Mouse (Mus musculus) kidney, embryonic 15.5 days (tissue): ENCODE measurements around the gene Zcchc2. TPM values are rescaled to one million over a fixed set of nuclear protein-coding genes. Genes with fewer than 3 reads are reported as not detected.

Experiments
- ATAC-seq: fragments of 200-750 bp; cut with Nextera tagmentation; replicated peaks from 2 replicates; pipeline ENCODE4 v1.8.0; 2017; ENCODE audit warnings: moderate TSS enrichment; ENCODE audit not compliant: low FRiP score
- H3K27ac ChIP-seq: fragments of 300-500 bp; sonication (generic); 2 replicates; pipeline ENCODE4 v1.5.1; 2015; ENCODE audit warnings: mild to moderate bottlenecking, inconsistent platforms
- H3K27me3 ChIP-seq: fragments of 300-500 bp; sonication (generic); 2 replicates; pipeline ENCODE4 v1.6.1; 2015; ENCODE audit warnings: inconsistent platforms
- H3K36me3 ChIP-seq: fragments of 300-500 bp; sonication (generic); 2 replicates; pipeline ENCODE4 v1.6.1; 2015; ENCODE audit warnings: inconsistent platforms
- H3K4me1 ChIP-seq: fragments of 300-500 bp; sonication (generic); 2 replicates; pipeline ENCODE4 v1.6.1; 2015; ENCODE audit warnings: inconsistent platforms
- H3K4me2 ChIP-seq: fragments of 300-500 bp; sonication (generic); 2 replicates; pipeline ENCODE4 v1.6.1; 2015; ENCODE audit warnings: moderate library complexity, mild to moderate bottlenecking, inconsistent platforms
- H3K4me3 ChIP-seq: fragments of 300-500 bp; sonication (generic); replicated peaks from 2 replicates; pipeline ENCODE4 v1.5.1; 2015; ENCODE audit warnings: mild to moderate bottlenecking, inconsistent platforms
- H3K9ac ChIP-seq: fragments of 300-500 bp; sonication (generic); 2 replicates; pipeline ENCODE4 v1.6.1; 2015; ENCODE audit warnings: mild to moderate bottlenecking, inconsistent platforms
- H3K9me3 ChIP-seq: fragments of 300-500 bp; sonication (generic); replicated peaks from 2 replicates; pipeline ENCODE4 v1.6.1; 2016; ENCODE audit warnings: inconsistent platforms
- WGBS: fragments of 180-500 bp; shearing (Covaris S2); methylation state at CpG from one replicate; pipeline ENCODE4 v1.1.7; 2015; ENCODE audit warnings: mixed read lengths; 5-methylcytosine and 5-hydroxymethylcytosine counted together
- polyA plus RNA-seq: library from polyadenylated mRNA; unstranded; fragments of >200 nt; fragmentation: Nextera tagmentation; extraction: Ambion mirVana; gene quantifications from 2 replicates; pipeline ENCODE4 v1.2.1, GENCODE M21; 2015

Zcchc2 gene
- polyA plus RNA-seq = 3.1 and 3.2 TPM in 2 replicates

DNA sequence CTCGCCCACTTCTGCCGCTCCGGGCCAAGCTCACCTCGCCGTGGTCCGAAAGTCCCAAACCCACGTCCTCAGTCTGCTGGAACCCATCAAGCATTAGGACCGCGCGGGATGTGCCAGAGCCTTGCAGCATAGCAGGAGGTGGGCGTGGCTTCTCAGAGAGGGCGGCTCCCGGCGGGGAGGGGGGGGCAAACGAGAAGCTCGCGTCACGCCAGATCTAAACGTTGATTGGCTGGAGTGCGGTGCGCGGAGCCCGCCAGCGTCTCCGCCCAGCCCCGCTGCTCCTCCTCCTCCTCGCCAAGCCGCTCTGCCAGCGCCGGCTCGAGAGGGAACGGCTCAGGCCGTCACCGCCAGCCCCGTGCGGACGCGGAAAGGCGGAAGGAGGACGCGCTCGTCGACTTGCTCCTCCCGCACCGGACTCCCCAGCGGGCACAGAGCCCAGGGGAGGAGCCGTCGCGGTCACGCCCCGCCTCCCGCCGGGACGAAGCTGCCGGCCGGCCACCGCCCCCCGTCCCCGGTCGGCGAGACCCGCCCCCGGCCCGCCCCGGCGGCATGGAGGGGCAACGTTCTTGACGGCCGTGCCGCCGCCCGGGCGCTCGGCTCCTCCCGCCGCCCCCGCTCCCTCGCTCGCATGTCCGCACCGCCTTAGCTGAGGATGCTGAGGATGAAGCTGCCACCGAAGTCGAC, at the start of gene Zcchc2:
Zcchc2 (plus strand) TSS at position 269 of the 684 bp plus-strand sequence.
- Histone ChIP-seq H3K36me3 (no peaks in the 10 kb centered on the region), H3K4me3 (peak within 1 kb of the TSS; percentile 91), H3K9me3 (no peaks in the 10 kb centered on the region), H3K27ac (peak within 1 kb of the TSS; percentile 98), H3K4me2 (peak within 1 kb of the TSS; percentile 94), H3K4me1 (peaks cover 40% of the 10 kb centered on the region), H3K27me3 (no peaks in the 10 kb centered on the region), H3K9ac (peak within 1 kb of the TSS; percentile 89)
- peak; percentile 95 for ATAC-seq
- under 1% methylated on average over 59 of the region's 83 CpGs for WGBS

- Histone ChIP-seq H3K4me2 (no peak overlapping the region), H3K4me3 (no peak overlapping the region), H3K9ac (no peak overlapping the region), H3K4me1 (no peaks in the 10 kb centered on the region), H3K9me3 (no peaks in the 10 kb centered on the region), H3K27me3 (no peaks in the 10 kb centered on the region), H3K36me3 (no peaks in the 10 kb centered on the region), H3K27ac (no peak overlapping the region)
- no peak for ATAC-seq
- WGBS = 80% methylated on average over 10 of the region's 10 CpGs
Observed at GRCm38 (mm10) chr1:105944927-105945580, 45.2 kb upstream of the Zcchc2 start.

GRCm38 (mm10) chr1:105946581-105947540, 43.3 kb upstream of the Zcchc2 start:
- Histone ChIP-seq H3K27ac (no peak overlapping the region), H3K9ac (no peak overlapping the region), H3K4me1 (no peaks in the 10 kb centered on the region), H3K4me2 (no peak overlapping the region), H3K9me3 (no peaks in the 10 kb centered on the region), H3K27me3 (no peaks in the 10 kb centered on the region), H3K4me3 (no peak overlapping the region), H3K36me3 (no peaks in the 10 kb centered on the region)
- ATAC-seq = 0 out of 2 replicates have a peak, but pooled peaks have one; percentile 29
- WGBS = 74% methylated on average over 13 of the region's 13 CpGs

- Histone ChIP-seq H3K27ac (no peak overlapping the region), H3K9ac (no peak overlapping the region), H3K36me3 (no peaks in the 10 kb centered on the region), H3K4me3 (no peak overlapping the region), H3K4me1 (no peaks in the 10 kb centered on the region), H3K4me2 (no peak overlapping the region), H3K9me3 (no peaks in the 10 kb centered on the region), H3K27me3 (no peaks in the 10 kb centered on the region)
- peak; percentile 34; the same call in 1 of the 2 replicates for ATAC-seq
- 60% methylated on average over 6 of the region's 6 CpGs for WGBS
Observed at GRCm38 (mm10) chr1:105948352-105948751, 41.9 kb upstream of the Zcchc2 start.

DNA sequence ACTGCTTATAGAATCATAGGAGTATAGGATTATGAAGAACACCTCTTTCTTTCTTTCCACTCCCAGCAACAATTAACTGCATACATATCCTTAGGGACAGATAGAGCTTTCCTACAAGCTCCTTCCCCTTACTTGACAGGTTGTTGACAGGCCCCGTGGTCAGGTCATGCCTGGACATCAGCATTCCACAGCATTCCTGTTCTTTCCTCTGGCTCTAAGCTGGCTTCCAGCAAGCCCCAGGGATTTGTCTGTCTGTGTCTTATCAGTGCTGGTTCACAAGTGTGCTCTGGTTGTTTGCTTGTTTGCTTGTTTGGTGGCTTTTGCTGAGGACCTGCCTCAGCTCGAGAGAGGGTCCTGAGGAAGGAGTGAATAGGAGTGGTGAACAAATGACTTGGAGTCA, 36.6 kb upstream of the Zcchc2 start:
- ATAC-seq = no peak
- Histone ChIP-seq H3K27ac (no peak overlapping the region), H3K9ac (no peak overlapping the region), H3K4me2 (no peak overlapping the region), H3K4me1 (no peaks in the 10 kb centered on the region), H3K36me3 (no peaks in the 10 kb centered on the region), H3K27me3 (no peaks in the 10 kb centered on the region), H3K9me3 (0 out of 2 replicates have a peak, but pooled peaks cover 3% of the 10 kb centered on the region), H3K4me3 (no peak overlapping the region)
- WGBS = 55% methylated on average over 2 of the region's 2 CpGs

DNA sequence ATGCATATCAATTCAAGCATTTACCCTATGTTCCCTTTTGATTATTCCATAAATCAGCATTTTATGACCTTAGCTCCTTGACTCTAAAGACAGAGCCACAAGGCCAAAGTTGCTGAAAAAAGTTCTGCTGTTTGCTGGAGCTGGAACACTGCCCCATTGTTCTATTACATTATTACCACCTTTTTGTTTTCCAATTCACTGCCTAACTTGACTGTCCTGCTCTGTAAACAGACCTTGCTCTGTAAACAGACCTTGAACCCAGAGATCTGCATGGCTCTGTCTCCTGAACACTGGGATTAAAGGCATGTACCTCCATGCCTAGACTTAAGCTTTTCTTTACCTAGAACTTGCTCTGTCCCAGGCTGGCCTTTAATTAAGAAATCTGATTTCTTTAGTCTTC, 36.2 kb upstream of the Zcchc2 start:
- ATAC-seq = no peak
- Histone ChIP-seq H3K4me1 (no peaks in the 10 kb centered on the region), H3K4me3 (no peak overlapping the region), H3K36me3 (no peaks in the 10 kb centered on the region), H3K27me3 (no peaks in the 10 kb centered on the region), H3K9me3 (0 out of 2 replicates have a peak, but pooled peaks cover 3% of the 10 kb centered on the region), H3K4me2 (no peak overlapping the region), H3K27ac (no peak overlapping the region), H3K9ac (no peak overlapping the region)

- Histone ChIP-seq H3K4me2 (no peak overlapping the region), H3K27me3 (no peaks in the 10 kb centered on the region), H3K27ac (no peak overlapping the region), H3K9ac (no peak overlapping the region), H3K36me3 (no peaks in the 10 kb centered on the region), H3K9me3 (0 out of 2 replicates have a peak, but pooled peaks cover 3% of the 10 kb centered on the region), H3K4me1 (no peaks in the 10 kb centered on the region), H3K4me3 (no peak overlapping the region)
- ATAC-seq = peak; percentile 62; the same call in 1 of the 2 replicates
- WGBS = 53% methylated on average over 5 of the region's 5 CpGs
Observed at GRCm38 (mm10) chr1:105956057-105956456, 34.1 kb upstream of the Zcchc2 start.

DNA sequence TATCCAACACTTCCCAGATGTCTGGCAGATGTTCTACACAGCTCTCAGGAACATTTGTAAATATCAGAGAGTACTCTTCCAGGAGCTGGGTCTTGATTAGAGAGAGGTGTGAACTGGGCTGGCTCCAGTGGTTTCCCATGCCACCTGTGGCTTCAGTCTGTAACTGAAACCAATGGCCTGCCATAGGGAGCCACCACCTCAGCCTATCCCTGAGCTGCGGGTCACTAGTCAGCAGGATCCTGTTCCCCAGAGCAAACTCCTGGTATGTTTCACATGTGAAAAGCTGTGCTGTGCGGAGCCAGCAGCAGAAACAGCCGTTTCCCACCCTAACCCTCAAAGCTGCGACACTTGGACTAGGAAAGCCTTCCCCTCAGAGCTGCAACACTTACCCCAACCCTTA, 28.7 kb upstream of the Zcchc2 start:
- H3K27ac ChIP-seq = no peak overlapping the region
- H3K4me3 ChIP-seq = no peak overlapping the region
- H3K9me3 ChIP-seq = no peaks in the 10 kb centered on the region
- WGBS = 48% methylated on average over 4 of the region's 4 CpGs
- 0 out of 2 replicates have a peak, but pooled peaks have one; percentile 57 for ATAC-seq
- H3K4me1 ChIP-seq = no peaks in the 10 kb centered on the region
- no peaks in the 10 kb centered on the region for H3K27me3 ChIP-seq
- H3K4me2 ChIP-seq = no peak overlapping the region
- no peak overlapping the region for H3K9ac ChIP-seq
- H3K36me3 ChIP-seq = no peaks in the 10 kb centered on the region

DNA sequence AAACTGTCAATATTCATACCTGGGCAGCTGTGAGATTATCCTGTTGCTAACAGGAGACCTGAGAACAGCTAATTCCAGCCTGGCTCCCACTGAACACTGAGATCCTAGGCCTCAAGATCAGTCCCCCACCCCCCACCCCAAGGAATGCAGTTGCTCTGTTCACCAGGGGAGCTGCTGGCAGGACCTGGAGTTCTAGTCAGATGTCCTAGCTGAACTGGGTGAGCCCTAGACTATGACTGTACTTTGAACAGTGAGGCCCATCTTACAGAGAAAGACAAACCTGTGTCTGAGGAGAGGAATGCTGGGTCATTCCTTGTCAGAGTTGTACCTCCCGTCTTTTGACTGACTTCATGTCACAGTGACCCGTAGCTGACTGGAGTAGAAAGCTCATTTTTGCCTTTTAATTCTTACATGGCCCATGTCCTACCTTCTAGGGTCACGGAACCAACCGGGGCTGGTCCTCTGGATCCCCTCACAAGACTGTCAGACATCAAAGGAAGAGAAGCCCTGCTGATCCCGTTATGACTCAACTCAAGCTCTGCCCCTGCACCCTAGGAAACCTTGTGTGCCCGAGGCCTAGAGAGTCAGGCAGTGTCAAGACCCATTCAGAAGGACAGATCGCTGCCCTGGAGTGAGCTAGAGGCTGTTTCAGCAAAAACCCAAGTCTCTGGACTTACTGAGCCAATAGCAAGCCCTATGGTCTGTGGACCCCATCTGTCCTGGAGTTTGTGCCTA, 28.0 kb upstream of the Zcchc2 start:
- Histone ChIP-seq H3K4me3 (no peak overlapping the region), H3K9me3 (no peaks in the 10 kb centered on the region), H3K36me3 (no peaks in the 10 kb centered on the region), H3K27ac (no peak overlapping the region), H3K4me2 (no peak overlapping the region), H3K4me1 (no peaks in the 10 kb centered on the region), H3K27me3 (no peaks in the 10 kb centered on the region), H3K9ac (no peak overlapping the region)
- WGBS = 78% methylated on average over 7 of the region's 7 CpGs
- peak; percentile 67 for ATAC-seq

DNA sequence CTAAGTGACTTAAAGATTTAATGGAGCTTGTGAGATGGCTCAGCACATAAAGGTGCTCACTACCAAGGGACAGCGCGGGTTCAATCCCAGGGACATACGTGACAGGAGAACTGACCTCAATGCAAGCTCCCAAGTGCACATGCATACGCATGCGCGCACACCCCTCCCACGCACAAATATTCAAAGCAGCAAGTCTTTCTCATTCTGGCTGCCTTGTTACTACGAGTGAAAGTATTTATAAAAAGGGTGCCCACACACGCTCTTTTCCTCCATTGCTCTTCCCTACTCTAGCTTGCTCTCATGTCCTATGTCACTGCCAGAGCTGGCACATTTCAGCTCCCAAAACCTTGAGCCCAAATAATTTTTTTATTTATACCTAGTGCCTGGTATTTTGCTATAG, 27.4 kb upstream of the Zcchc2 start:
- Histone ChIP-seq H3K9ac (no peak overlapping the region), H3K27ac (no peak overlapping the region), H3K27me3 (no peaks in the 10 kb centered on the region), H3K4me1 (no peaks in the 10 kb centered on the region), H3K36me3 (no peaks in the 10 kb centered on the region), H3K4me2 (no peak overlapping the region), H3K4me3 (no peak overlapping the region), H3K9me3 (no peaks in the 10 kb centered on the region)
- no peak for ATAC-seq
- WGBS = 89% methylated on average over 9 of the region's 9 CpGs

DNA sequence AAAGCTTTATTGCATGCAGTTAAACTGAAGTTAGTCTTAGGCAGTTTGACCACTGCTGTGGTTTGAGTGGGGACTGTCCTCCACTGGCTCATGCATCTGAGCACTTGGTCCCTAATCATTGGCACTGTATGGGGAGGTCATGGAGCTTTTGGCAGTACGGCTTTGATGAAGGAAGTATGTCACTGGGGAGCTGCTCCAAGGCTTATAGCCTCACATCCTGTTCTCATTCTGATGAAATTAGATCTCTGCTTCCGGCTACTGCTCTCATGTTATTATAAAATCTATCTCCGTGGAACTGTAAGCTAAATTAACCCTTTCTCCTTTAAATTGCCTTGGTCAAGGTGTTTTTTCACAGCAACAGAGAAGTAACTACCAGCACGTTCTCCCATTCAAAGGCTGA, 25.7 kb upstream of the Zcchc2 start:
- ATAC-seq = no peak
- no peaks in the 10 kb centered on the region for H3K4me1 ChIP-seq
- H3K27ac ChIP-seq = no peak overlapping the region
- no peaks in the 10 kb centered on the region for H3K9me3 ChIP-seq
- H3K9ac ChIP-seq = no peak overlapping the region
- WGBS = 41% methylated on average over 4 of the region's 4 CpGs
- H3K36me3 ChIP-seq = no peaks in the 10 kb centered on the region
- no peak overlapping the region for H3K4me3 ChIP-seq
- H3K4me2 ChIP-seq = no peak overlapping the region
- no peaks in the 10 kb centered on the region for H3K27me3 ChIP-seq
